Mouse (Mus musculus): ENCODE results near the gene Mbtps1. TPM values are rescaled to one million over a fixed set of nuclear protein-coding genes. Genes with fewer than 3 reads are reported as not detected.

Gene Mbtps1
- polyA plus RNA-seq, 1 experiment from 2014 or later: 72.4 TPM

- Histone ChIP-seq H3K9me3 (replicated peaks; ENCODE audit: control insufficient read depth, low read length) (no peaks in the 10 kb centered on the region), H3K9ac (ENCODE audit: low read length) (no peak overlapping the region), H3K27ac (ENCODE audit: low read length) (no peak overlapping the region), H3K4me3 (ENCODE audit: low read length) (no peak overlapping the region), H3K4me1 (ENCODE audit: control insufficient read depth, insufficient read depth, low read length) (peaks cover 7% of the 10 kb centered on the region), H3K36me3 (ENCODE audit: control insufficient read depth, insufficient read depth) (no peaks in the 10 kb centered on the region), H3K4me2 (ENCODE audit: low read depth, low read length) (no peak overlapping the region), H3K27me3 (ENCODE audit: control insufficient read depth, insufficient read depth, low read length) (peaks cover 6% of the 10 kb centered on the region; the same call in 1 of the 2 replicates)
- ATAC-seq (replicated peaks; ENCODE audit: extremely low read depth, insufficient read depth, low FRiP score): no peak
- 75% methylated on average over 10 of the region's 10 CpGs for WGBS
Measured at GRCm38 (mm10) chr8:119466794-119467193, 91.7 kb downstream of the Mbtps1 start.

DNA sequence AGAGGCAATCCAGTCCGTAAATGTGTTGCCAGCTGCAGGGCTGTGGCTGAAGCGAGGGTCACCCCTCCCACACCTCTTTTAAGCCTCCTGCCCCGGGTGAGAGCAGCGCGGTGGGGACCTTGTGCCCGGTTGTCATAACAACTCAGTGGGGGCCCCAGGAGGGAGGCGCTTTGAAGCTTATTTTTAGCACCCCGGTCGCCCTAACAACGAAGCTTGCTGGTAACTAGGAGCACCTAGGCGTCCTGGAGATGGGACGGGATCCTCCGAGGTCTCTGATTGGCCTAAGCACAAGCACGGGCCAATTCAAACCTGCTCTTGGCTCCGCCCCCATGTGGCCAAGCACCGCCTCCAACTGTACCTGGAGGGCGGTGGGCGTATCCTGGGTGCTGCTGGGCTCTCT, 92.4 kb downstream of the Mbtps1 start:
- Histone ChIP-seq H3K4me3 (ENCODE audit: low read length) (no peak overlapping the region), H3K4me1 (ENCODE audit: control insufficient read depth, insufficient read depth, low read length) (peaks cover 7% of the 10 kb centered on the region), H3K9ac (ENCODE audit: low read length) (no peak overlapping the region), H3K36me3 (ENCODE audit: control insufficient read depth, insufficient read depth) (no peaks in the 10 kb centered on the region), H3K27me3 (ENCODE audit: control insufficient read depth, insufficient read depth, low read length) (peaks cover 6% of the 10 kb centered on the region; the same call in 1 of the 2 replicates), H3K4me2 (ENCODE audit: low read depth, low read length) (peak overlapping the region; percentile 18; the same call in 1 of the 2 replicates), H3K9me3 (replicated peaks; ENCODE audit: control insufficient read depth, low read length) (no peaks in the 10 kb centered on the region), H3K27ac (ENCODE audit: low read length) (no peak overlapping the region)
- peak; percentile 20; the same call in 1 of the 2 replicates for ATAC-seq (replicated peaks; ENCODE audit: extremely low read depth, insufficient read depth, low FRiP score)
- 4% methylated on average over 18 of the region's 18 CpGs for WGBS

- H3K9me3 ChIP-seq (replicated peaks; ENCODE audit: control insufficient read depth, low read length): no peaks in the 10 kb centered on the region
- H3K4me2 ChIP-seq (ENCODE audit: low read depth, low read length): no peak overlapping the region
- no peak for ATAC-seq (replicated peaks; ENCODE audit: extremely low read depth, insufficient read depth, low FRiP score)
- 42% methylated on average over 7 of the region's 7 CpGs for WGBS
- H3K4me1 ChIP-seq (ENCODE audit: control insufficient read depth, insufficient read depth, low read length): peaks cover 14% of the 10 kb centered on the region
- no peak overlapping the region for H3K27ac ChIP-seq (ENCODE audit: low read length)
- H3K4me3 ChIP-seq (ENCODE audit: low read length): no peak overlapping the region
- H3K27me3 ChIP-seq (ENCODE audit: control insufficient read depth, insufficient read depth, low read length): peaks cover 6% of the 10 kb centered on the region; the same call in 1 of the 2 replicates
- H3K9ac ChIP-seq (ENCODE audit: low read length): no peak overlapping the region
- no peaks in the 10 kb centered on the region for H3K36me3 ChIP-seq (ENCODE audit: control insufficient read depth, insufficient read depth)
Measured at GRCm38 (mm10) chr8:119463709-119464108, 94.8 kb downstream of the Mbtps1 start.

- H3K9ac ChIP-seq (ENCODE audit: low read length): no peak overlapping the region
- peaks cover 6% of the 10 kb centered on the region; the same call in 1 of the 2 replicates for H3K27me3 ChIP-seq (ENCODE audit: control insufficient read depth, insufficient read depth, low read length)
- WGBS: 66% methylated on average over 9 of the region's 9 CpGs
- no peaks in the 10 kb centered on the region for H3K9me3 ChIP-seq (replicated peaks; ENCODE audit: control insufficient read depth, low read length)
- H3K4me1 ChIP-seq (ENCODE audit: control insufficient read depth, insufficient read depth, low read length): peaks cover 13% of the 10 kb centered on the region
- H3K4me3 ChIP-seq (ENCODE audit: low read length): no peak overlapping the region
- H3K27ac ChIP-seq (ENCODE audit: low read length): no peak overlapping the region
- ATAC-seq (replicated peaks; ENCODE audit: extremely low read depth, insufficient read depth, low FRiP score): no peak
- no peak overlapping the region for H3K4me2 ChIP-seq (ENCODE audit: low read depth, low read length)
- no peaks in the 10 kb centered on the region for H3K36me3 ChIP-seq (ENCODE audit: control insufficient read depth, insufficient read depth)
Measured at GRCm38 (mm10) chr8:119461356-119461755, 97.2 kb downstream of the Mbtps1 start.

GRCm38 (mm10) chr8:119459724-119460123, 98.8 kb downstream of the Mbtps1 start:
- H3K4me2 ChIP-seq (ENCODE audit: low read depth, low read length): peak overlapping the region; percentile 50
- H3K4me1 ChIP-seq (ENCODE audit: control insufficient read depth, insufficient read depth, low read length): peaks cover 18% of the 10 kb centered on the region
- H3K27me3 ChIP-seq (ENCODE audit: control insufficient read depth, insufficient read depth, low read length): no peaks in the 10 kb centered on the region
- H3K27ac ChIP-seq (ENCODE audit: low read length): no peak overlapping the region
- H3K9me3 ChIP-seq (replicated peaks; ENCODE audit: control insufficient read depth, low read length): no peaks in the 10 kb centered on the region
- no peak overlapping the region for H3K4me3 ChIP-seq (ENCODE audit: low read length)
- H3K9ac ChIP-seq (ENCODE audit: low read length): no peak overlapping the region
- no peak for ATAC-seq (replicated peaks; ENCODE audit: extremely low read depth, insufficient read depth, low FRiP score)
- no peaks in the 10 kb centered on the region for H3K36me3 ChIP-seq (ENCODE audit: control insufficient read depth, insufficient read depth)
- WGBS: 24% methylated on average over 16 of the region's 16 CpGs

Other genes with a start within 250 kb of the Mbtps1 start
- gene Hsbp1, start 214.2 kb downstream of the Mbtps1 start, polyA plus RNA-seq (2015; fragmentation: Nextera tagmentation; extraction: Ambion mirVana): 296 and 302 TPM in 2 replicates
- gene Mlycd, start 163.9 kb downstream of the Mbtps1 start, polyA plus RNA-seq (2015; fragmentation: Nextera tagmentation; extraction: Ambion mirVana): 21.4 and 25.5 TPM in 2 replicates
- gene Osgin1, start 124.6 kb downstream of the Mbtps1 start, polyA plus RNA-seq (2015; fragmentation: Nextera tagmentation; extraction: Ambion mirVana): 0.74 and 0.85 TPM in 2 replicates
- gene Necab2, start 112.0 kb downstream of the Mbtps1 start, polyA plus RNA-seq (2015; fragmentation: Nextera tagmentation; extraction: Ambion mirVana): 0.12 and 0.21 TPM in 2 replicates
- gene Slc38a8, start 57.0 kb downstream of the Mbtps1 start, polyA plus RNA-seq (2015; fragmentation: Nextera tagmentation; extraction: Ambion mirVana): not detected in 2 replicates
- gene Hsdl1, start 16.4 kb upstream of the Mbtps1 start, polyA plus RNA-seq (2015; fragmentation: Nextera tagmentation; extraction: Ambion mirVana): 40.9 and 51.1 TPM in 2 replicates
- gene Dnaaf1, start 16.5 kb upstream of the Mbtps1 start, polyA plus RNA-seq (2015; fragmentation: Nextera tagmentation; extraction: Ambion mirVana): 0.50 and 0.71 TPM in 2 replicates
- 8.5 and 9.4 TPM in 2 replicates for gene Taf1c, start 46.5 kb upstream of the Mbtps1 start, polyA plus RNA-seq (2015; fragmentation: Nextera tagmentation; extraction: Ambion mirVana)
- 0.07 TPM in 1 of 2 replicates, not detected in the other for gene Adad2, start 54.0 kb upstream of the Mbtps1 start, polyA plus RNA-seq (2015; fragmentation: Nextera tagmentation; extraction: Ambion mirVana)
- gene Kcng4, start 76.9 kb upstream of the Mbtps1 start, polyA plus RNA-seq (2015; fragmentation: Nextera tagmentation; extraction: Ambion mirVana): 0.04 TPM in 1 of 2 replicates, not detected in the other
- gene Wfdc1, start 107.6 kb upstream of the Mbtps1 start, polyA plus RNA-seq (2015; fragmentation: Nextera tagmentation; extraction: Ambion mirVana): 6.4 and 7.5 TPM in 2 replicates
- 0.26 and 0.69 TPM in 2 replicates for gene Atp2c2, start 141.3 kb upstream of the Mbtps1 start, polyA plus RNA-seq (2015; fragmentation: Nextera tagmentation; extraction: Ambion mirVana)
- 12.5 and 15.0 TPM in 2 replicates for gene Tldc1, start 219.7 kb upstream of the Mbtps1 start, polyA plus RNA-seq (2015; fragmentation: Nextera tagmentation; extraction: Ambion mirVana)